Mouse (Mus musculus) neural tube, embryonic 13.5 days (tissue): ENCODE data around the gene Uri1. TPM values are rescaled to one million over a fixed set of nuclear protein-coding genes. Genes with fewer than 3 reads are reported as not detected.

ENCODE experiments used
- ATAC-seq: fragments of 200-750 bp; cut with Nextera tagmentation; 2 replicates; pipeline ENCODE4 v1.8.0; 2017; ENCODE audit warnings: low read depth, mild to moderate bottlenecking, moderate TSS enrichment, moderate library complexity
- H3K27ac ChIP-seq: fragments of 300-500 bp; sonication (generic); replicated peaks from 2 replicates; pipeline ENCODE4 v1.5.1; 2015; ENCODE audit warnings: moderate library complexity, mild to moderate bottlenecking, inconsistent platforms
- H3K27me3 ChIP-seq: fragments of 300-500 bp; sonication (generic); 2 replicates; pipeline ENCODE4 v1.6.1; 2015; ENCODE audit warnings: mild to moderate bottlenecking, inconsistent platforms
- H3K36me3 ChIP-seq: fragments of 300-500 bp; sonication (generic); 2 replicates; pipeline ENCODE4 v1.6.1; 2015; ENCODE audit warnings: mild to moderate bottlenecking, inconsistent platforms
- H3K4me1 ChIP-seq: fragments of 300-500 bp; sonication (generic); replicated peaks from 2 replicates; pipeline ENCODE4 v1.6.1; 2015; ENCODE audit warnings: inconsistent platforms
- H3K4me2 ChIP-seq: fragments of 300-500 bp; sonication (generic); 2 replicates; pipeline ENCODE4 v1.6.1; 2015; ENCODE audit warnings: inconsistent platforms, mild to moderate bottlenecking, moderate library complexity
- H3K4me3 ChIP-seq: fragments of 300-500 bp; sonication (generic); 2 replicates; pipeline ENCODE4 v1.5.1; 2015; ENCODE audit warnings: mild to moderate bottlenecking, inconsistent platforms
- H3K9ac ChIP-seq: fragments of 300-500 bp; sonication (generic); 2 replicates; pipeline ENCODE4 v1.6.1; 2015; ENCODE audit warnings: moderate library complexity, mild to moderate bottlenecking, inconsistent platforms
- H3K9me3 ChIP-seq: fragments of 300-500 bp; sonication (generic); 2 replicates; pipeline ENCODE4 v1.6.1; 2016; ENCODE audit warnings: inconsistent platforms
- WGBS: fragments of 180-500 bp; shearing (Covaris S2); methylation state at CpG from one replicate; pipeline ENCODE4 v1.1.7; 2015; 5-methylcytosine and 5-hydroxymethylcytosine counted together
- polyA plus RNA-seq: library from polyadenylated mRNA; unstranded; fragments of >200 nt; fragmentation: Nextera tagmentation; extraction: Ambion mirVana; gene quantifications from 2 replicates; pipeline ENCODE4 v1.2.1, GENCODE M21; 2015

Gene Uri1
- polyA plus RNA-seq, 1 experiment from 2014 or later = 40.8 TPM

DNA sequence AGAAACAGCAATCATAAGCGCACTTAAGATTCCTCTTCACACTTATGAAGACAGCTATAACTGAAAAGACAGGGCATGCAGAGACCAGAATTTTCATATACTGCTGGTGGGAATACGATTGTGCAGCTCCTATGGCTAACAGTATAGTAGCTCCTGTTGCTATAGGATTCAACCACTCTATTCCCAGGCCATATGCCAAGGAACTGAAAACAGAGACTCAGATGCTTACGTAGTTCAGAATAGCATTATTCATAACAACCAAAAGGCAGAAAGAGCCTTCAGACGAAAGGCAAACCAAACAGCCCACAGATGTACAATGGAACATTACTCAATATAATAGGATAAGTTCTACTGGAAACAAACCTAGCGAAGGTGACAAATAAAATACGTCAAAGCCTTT, 15.0 kb downstream of the Uri1 start:
- Histone ChIP-seq H3K27me3 (no peaks in the 10 kb centered on the region), H3K4me3 (no peak overlapping the region), H3K9me3 (no peaks in the 10 kb centered on the region), H3K27ac (no peak overlapping the region), H3K9ac (no peak overlapping the region), H3K36me3 (no peaks in the 10 kb centered on the region), H3K4me1 (no peaks in the 10 kb centered on the region), H3K4me2 (no peak overlapping the region)
- WGBS = 88% methylated on average over 6 of the region's 6 CpGs
- no peak for ATAC-seq

DNA sequence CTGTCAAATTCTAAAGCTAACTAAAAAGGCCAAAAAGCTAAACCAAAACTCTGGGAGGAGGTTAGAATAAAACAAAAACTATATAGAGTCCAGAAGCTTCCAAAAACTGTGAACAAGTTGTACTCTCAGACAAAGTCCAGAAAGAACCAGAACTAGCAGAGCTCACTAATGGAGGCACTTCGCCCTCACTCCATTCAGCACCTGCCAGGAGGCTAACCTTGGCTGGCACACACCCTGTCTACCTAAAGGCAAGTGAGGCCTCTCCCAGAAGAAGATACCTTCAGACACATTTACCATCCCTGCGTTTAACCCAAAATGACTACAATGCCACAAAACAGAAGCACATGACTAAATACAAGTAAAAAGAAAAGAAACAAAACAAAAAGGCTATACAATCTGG, 20.9 kb downstream of the Uri1 start:
- WGBS = 88% methylated on average over 2 of the region's 2 CpGs
- H3K4me2 ChIP-seq = no peak overlapping the region

DNA sequence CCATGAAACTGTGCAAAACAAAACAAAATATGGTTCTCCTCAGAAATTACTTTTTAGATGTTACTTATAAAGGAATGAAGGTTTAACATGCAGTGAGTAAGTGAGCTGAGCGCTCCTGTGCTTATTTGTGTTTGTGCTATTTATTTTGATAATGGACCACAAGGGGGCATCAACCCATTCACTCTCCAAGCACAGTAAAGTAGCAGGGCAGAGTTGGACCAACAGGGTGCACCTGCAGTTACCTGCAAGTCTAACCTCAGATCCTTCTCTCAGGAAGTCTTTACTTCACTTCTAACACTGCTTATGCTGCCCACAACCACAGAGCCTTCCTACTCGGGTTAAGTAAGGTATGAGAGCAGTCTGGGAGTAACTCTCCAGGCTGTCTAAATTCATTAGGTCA, 23.7 kb downstream of the Uri1 start:
- H3K27ac ChIP-seq = no peak overlapping the region
- H3K4me2 ChIP-seq = no peak overlapping the region
- H3K4me3 ChIP-seq = no peak overlapping the region
- no peak overlapping the region for H3K9ac ChIP-seq
- no peaks in the 10 kb centered on the region for H3K27me3 ChIP-seq
- no peak for ATAC-seq
- no peaks in the 10 kb centered on the region for H3K9me3 ChIP-seq
- WGBS = 66% methylated on average over 2 of the region's 2 CpGs
- H3K4me1 ChIP-seq = peaks cover 16% of the 10 kb centered on the region
- H3K36me3 ChIP-seq = no peaks in the 10 kb centered on the region

More for the DNA sequence above, 20.9 kb downstream of the Uri1 start:
- Histone ChIP-seq H3K4me3 (no peak overlapping the region), H3K9ac (no peak overlapping the region), H3K36me3 (no peaks in the 10 kb centered on the region), H3K4me1 (peaks cover 7% of the 10 kb centered on the region), H3K27me3 (no peaks in the 10 kb centered on the region), H3K27ac (no peak overlapping the region), H3K9me3 (no peaks in the 10 kb centered on the region)
- no peak for ATAC-seq

DNA sequence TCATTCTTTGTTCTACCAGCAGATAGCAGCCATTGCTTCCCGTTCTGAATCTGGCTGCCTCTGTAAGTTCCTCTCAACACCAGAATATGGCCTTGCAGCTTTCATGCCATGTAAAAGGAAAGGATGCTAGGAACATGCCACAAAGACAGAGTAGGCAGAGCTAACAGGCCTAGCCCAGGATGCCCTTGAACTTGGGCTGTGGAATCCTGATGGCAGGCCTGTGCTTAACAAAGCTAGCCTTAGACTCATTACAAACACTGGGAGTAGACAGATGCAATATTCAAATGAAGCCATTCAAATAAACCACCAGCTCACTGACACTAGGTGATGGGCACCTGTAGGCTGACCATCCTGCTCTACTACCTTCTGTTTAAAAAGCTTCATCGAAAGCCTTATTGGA, 30.5 kb downstream of the Uri1 start:
- ATAC-seq = no peak
- H3K4me1 ChIP-seq = peaks cover 9% of the 10 kb centered on the region
- H3K27ac ChIP-seq = no peak overlapping the region
- 93% methylated on average over 2 of the region's 2 CpGs for WGBS
- no peak overlapping the region for H3K4me3 ChIP-seq
- H3K9ac ChIP-seq = no peak overlapping the region
- no peak overlapping the region for H3K4me2 ChIP-seq
- no peaks in the 10 kb centered on the region for H3K9me3 ChIP-seq
- H3K27me3 ChIP-seq = no peaks in the 10 kb centered on the region
- H3K36me3 ChIP-seq = no peaks in the 10 kb centered on the region

DNA sequence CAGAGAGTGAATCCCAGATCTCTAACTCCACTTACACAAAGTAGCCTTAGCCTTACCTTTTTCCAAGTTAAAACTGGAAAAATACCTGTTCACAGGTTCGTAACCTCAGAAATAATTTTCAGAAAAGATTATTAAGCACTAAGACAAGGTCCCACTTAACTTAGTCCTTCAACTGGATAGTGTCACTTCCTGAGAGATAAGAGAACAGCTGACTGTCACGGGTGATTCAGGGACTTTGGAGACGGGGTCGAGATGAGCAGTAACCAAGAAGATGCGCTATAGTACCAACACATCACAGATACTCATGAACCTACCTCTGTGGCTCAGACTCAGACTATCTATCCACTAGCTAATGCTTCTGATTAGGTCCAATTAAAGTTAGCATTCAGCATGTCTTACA, 38.5 kb downstream of the Uri1 start:
- Histone ChIP-seq H3K9ac (no peak overlapping the region), H3K27me3 (no peaks in the 10 kb centered on the region), H3K4me2 (no peak overlapping the region), H3K4me3 (no peak overlapping the region), H3K36me3 (peaks cover 3% of the 10 kb centered on the region; the same call in 1 of the 2 replicates), H3K9me3 (no peaks in the 10 kb centered on the region), H3K27ac (no peak overlapping the region), H3K4me1 (no peaks in the 10 kb centered on the region)
- 90% methylated on average over 5 of the region's 5 CpGs for WGBS
- ATAC-seq = no peak

DNA sequence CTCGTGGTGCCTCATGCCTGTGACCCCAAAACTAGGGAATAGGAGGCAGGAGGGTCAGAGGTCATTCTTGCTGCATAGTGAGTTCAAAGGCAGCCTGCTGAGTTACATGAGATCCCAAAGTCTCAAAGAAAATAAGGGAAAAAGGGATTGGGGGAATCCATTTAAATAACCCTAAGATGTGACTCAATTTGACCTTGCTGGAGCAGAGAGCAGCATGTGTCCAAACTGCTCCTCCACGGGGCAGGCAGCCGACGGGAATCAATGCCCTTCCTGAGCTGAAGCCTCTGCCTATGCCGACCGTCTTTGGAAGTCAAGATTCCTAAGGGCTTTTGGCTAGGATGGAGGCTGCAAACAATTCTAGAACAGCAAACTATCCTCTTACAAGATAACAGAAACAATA, 39.9 kb downstream of the Uri1 start:
- Histone ChIP-seq H3K4me1 (no peaks in the 10 kb centered on the region), H3K27me3 (no peaks in the 10 kb centered on the region), H3K4me2 (no peak overlapping the region), H3K36me3 (peaks cover 3% of the 10 kb centered on the region; the same call in 1 of the 2 replicates), H3K27ac (no peak overlapping the region), H3K9me3 (no peaks in the 10 kb centered on the region), H3K4me3 (no peak overlapping the region), H3K9ac (no peak overlapping the region)
- no peak for ATAC-seq
- WGBS = 45% methylated on average over 6 of the region's 6 CpGs

DNA sequence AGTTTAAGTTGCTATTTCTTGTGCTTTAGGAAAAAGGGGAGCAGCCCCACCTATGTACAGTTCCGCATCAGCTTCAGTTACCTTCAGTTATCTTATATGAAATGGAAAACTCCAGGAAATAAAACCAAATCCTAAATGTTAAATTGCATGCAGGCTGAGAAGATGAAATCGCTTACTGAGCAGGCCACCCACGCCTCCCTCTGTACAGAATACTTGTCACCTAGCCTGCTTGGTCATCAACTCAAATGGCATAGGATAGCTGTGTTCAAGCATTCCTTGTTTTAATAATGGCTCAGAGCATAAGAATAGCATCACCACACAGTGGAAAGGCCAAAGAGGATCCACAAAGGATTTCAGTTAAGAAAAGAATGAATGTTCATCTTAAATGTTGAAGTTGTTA, 43.6 kb downstream of the Uri1 start:
- no peak overlapping the region for H3K9ac ChIP-seq
- H3K27me3 ChIP-seq = no peaks in the 10 kb centered on the region
- no peak overlapping the region for H3K27ac ChIP-seq
- WGBS = 93% methylated on average over 3 of the region's 3 CpGs
- no peak overlapping the region for H3K4me2 ChIP-seq
- no peak overlapping the region for H3K4me3 ChIP-seq
- H3K9me3 ChIP-seq = no peaks in the 10 kb centered on the region
- ATAC-seq = no peak
- no peaks in the 10 kb centered on the region for H3K4me1 ChIP-seq
- H3K36me3 ChIP-seq = peaks cover 7% of the 10 kb centered on the region; the same call in 1 of the 2 replicates

DNA sequence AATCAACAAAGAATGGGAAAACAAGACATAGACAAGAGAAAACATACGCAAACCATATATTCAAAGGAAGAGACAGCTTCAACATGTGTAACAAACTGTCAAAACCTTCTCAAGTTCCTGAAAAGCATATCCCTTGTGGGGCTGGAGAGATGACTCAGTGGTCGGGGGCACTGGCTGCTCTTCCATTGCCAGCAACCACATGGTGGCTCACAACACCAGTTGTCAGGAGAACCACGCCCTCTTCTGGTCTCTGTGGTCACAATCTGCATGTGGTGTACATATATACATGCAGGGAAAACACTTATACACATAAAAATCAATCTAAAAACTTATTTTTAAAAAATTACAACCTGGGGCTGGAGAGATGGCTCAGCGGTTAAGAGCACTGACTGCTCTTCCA, 44.9 kb downstream of the Uri1 start:
- H3K27me3 ChIP-seq = no peaks in the 10 kb centered on the region
- no peak overlapping the region for H3K4me3 ChIP-seq
- H3K4me1 ChIP-seq = no peaks in the 10 kb centered on the region
- no peak for ATAC-seq
- H3K9ac ChIP-seq = no peak overlapping the region
- peaks cover 7% of the 10 kb centered on the region; the same call in 1 of the 2 replicates for H3K36me3 ChIP-seq
- WGBS = 93% methylated on average over 4 of the region's 4 CpGs
- no peak overlapping the region for H3K27ac ChIP-seq
- no peak overlapping the region for H3K4me2 ChIP-seq
- no peaks in the 10 kb centered on the region for H3K9me3 ChIP-seq

DNA sequence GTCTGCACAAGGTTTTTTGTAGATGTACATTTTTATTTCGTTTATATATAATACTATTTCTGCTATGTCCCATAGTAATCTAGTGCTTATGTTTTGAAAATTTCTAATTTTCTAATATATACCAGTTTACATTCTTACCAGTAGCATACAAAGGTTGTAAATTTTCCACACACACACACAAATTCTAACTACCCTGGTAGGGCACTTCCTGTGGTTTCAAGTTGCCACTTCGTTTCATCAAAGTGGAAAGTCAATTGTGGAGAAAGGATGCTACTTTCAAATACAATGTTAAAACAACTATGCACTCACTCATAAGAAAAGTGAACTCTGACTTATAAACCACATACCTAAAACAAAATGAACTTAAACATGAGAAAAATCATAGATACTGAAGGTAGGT, 45.7 kb downstream of the Uri1 start:
- no peak overlapping the region for H3K4me2 ChIP-seq
- H3K4me1 ChIP-seq = 0 out of 2 replicates have a peak, but pooled peaks cover 1% of the 10 kb centered on the region
- no peak overlapping the region for H3K4me3 ChIP-seq
- ATAC-seq = no peak
- no peak overlapping the region for H3K9ac ChIP-seq
- H3K27me3 ChIP-seq = no peaks in the 10 kb centered on the region
- 92% methylated on average over 2 of the region's 2 CpGs for WGBS
- no peaks in the 10 kb centered on the region for H3K9me3 ChIP-seq
- no peak overlapping the region for H3K27ac ChIP-seq
- H3K36me3 ChIP-seq = peaks cover 7% of the 10 kb centered on the region; the same call in 1 of the 2 replicates

DNA sequence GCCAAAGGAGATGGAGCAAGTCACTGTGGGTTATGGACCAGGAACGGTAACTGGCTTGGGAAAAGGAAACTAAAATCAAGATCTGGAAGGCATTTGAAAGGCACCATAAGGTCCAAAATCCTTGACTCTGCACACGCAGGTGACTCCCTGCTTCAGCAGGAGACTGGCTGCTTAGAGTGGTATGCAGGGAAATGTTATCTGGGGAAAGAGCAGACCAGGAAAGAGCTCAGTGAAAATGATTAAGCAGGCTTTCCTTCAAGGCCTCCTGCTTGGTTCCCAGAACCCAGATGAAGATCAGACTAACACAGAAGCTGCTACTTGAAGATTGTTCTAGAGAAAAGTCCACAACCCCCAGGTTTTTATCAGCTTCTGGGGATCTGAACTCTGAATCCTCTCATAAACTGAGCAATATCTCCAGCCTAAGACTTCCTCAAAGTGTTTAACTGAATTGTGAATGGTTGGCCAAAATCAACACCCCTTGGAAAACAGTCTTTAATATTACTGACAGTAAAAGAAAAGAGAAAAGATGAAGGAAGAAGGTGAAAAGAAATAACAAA, 50.3 kb downstream of the Uri1 start:
- H3K4me3 ChIP-seq = no peak overlapping the region
- H3K9ac ChIP-seq = no peak overlapping the region
- H3K27me3 ChIP-seq = no peaks in the 10 kb centered on the region
- H3K9me3 ChIP-seq = no peaks in the 10 kb centered on the region
- ATAC-seq = no peak
- H3K27ac ChIP-seq = no peak overlapping the region
- 0 out of 2 replicates have a peak, but pooled peaks cover 3% of the 10 kb centered on the region for H3K36me3 ChIP-seq
- H3K4me2 ChIP-seq = no peak overlapping the region
- peaks cover 23% of the 10 kb centered on the region for H3K4me1 ChIP-seq
- 84% methylated on average over 2 of the region's 2 CpGs for WGBS

DNA sequence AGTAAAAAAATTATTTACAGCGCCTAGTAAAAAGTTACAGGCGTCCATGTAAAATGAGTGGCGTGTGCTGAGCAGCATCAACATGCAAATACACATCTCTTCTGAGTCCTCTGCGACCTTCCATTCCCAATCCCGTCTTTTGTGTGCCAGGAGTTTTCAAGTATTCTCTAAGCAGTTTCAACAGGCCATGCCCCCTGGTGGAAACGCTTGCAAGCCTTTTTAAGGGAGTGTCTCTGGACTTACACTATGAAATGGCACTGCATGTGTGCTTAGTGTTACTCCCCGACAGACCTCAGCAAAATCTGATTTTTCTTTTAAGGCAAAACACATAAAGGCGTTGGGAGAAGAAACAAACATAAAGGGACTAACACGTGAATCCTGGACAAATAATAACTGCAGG, 50.8 kb downstream of the Uri1 start:
- H3K27me3 ChIP-seq = no peaks in the 10 kb centered on the region
- no peak overlapping the region for H3K4me3 ChIP-seq
- H3K36me3 ChIP-seq = 0 out of 2 replicates have a peak, but pooled peaks cover 3% of the 10 kb centered on the region
- H3K4me1 ChIP-seq = peaks cover 23% of the 10 kb centered on the region
- no peak overlapping the region for H3K4me2 ChIP-seq
- no peaks in the 10 kb centered on the region for H3K9me3 ChIP-seq
- no peak for ATAC-seq
- no peak overlapping the region for H3K27ac ChIP-seq
- WGBS = 60% methylated on average over 9 of the region's 9 CpGs
- H3K9ac ChIP-seq = no peak overlapping the region

DNA sequence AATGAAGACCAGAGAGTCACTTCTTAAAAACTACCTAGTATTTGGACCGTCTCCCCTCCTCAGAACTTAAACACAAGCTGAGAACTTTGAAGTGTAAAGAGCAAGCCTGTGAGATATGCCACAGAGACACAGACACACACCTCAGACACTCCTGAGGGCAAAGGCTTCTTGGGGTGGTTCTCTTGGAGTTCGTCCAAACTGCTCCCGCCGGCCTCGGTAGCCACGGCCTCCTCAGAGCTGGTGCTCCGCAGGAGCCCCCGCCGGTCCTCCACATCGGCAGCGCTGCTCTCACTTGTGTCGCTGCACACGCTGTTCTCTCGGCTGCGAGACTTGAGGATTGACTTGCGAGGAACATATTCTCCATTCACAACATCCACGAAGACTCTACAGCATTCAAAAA, 61.0 kb downstream of the Uri1 start:
- Histone ChIP-seq H3K36me3 (peaks cover 46% of the 10 kb centered on the region), H3K27ac (no peak overlapping the region), H3K4me2 (no peak overlapping the region), H3K27me3 (no peaks in the 10 kb centered on the region), H3K4me1 (no peaks in the 10 kb centered on the region), H3K4me3 (no peak overlapping the region), H3K9me3 (no peaks in the 10 kb centered on the region), H3K9ac (no peak overlapping the region)
- ATAC-seq = no peak
- 82% methylated on average over 17 of the region's 17 CpGs for WGBS

DNA sequence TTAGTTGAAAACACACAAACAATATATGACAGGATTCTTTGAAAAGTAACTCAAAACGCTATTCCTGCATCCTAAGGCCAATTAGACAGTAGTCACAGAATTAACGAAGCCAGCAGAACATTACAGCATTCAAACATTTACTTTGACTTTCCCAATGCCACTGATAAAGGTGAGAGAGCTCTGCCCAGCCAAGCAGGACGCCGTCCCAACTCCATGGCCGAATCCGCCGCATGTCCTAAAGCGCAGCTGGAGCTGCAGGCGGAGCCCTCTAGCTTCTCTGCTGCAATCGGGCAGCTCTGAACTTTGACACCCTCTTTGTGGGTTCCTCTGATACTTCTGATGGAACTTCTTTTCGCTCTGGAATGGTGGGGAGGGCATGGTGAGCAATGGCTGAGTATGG, 62.1 kb downstream of the Uri1 start:
- ATAC-seq = no peak
- Histone ChIP-seq H3K4me2 (no peak overlapping the region), H3K27ac (no peak overlapping the region), H3K4me1 (no peaks in the 10 kb centered on the region), H3K4me3 (no peak overlapping the region), H3K36me3 (peaks cover 53% of the 10 kb centered on the region), H3K9ac (no peak overlapping the region), H3K9me3 (no peaks in the 10 kb centered on the region), H3K27me3 (no peaks in the 10 kb centered on the region)
- WGBS = 91% methylated on average over 11 of the region's 11 CpGs
